Mouse (Mus musculus): ENCODE results near the gene Kat7.

Kat7 gene

DNA sequence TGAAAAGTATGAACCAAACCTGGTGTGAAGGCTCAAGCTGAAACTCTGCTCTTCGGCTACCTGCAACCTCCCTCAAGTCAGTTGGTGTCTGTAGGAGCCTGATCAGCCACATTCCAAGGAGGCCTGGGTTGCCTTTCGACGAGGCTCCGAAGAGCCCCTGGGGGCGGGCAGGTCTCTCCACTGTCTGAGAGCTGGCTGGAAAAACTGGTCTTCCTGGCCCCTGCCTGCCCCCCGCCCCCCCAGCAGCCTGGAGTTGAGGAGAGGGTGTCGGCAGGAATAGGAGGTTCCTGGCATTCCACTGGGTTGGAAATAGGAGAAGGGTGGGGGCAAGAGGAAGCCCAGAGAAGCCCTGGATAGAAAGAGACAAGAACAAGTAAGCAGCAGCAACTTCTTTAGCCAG lies 84.6 kb downstream of the Kat7 start:
- DNase-seq (ENCODE audit: low spot score), result no peak

All from urinary bladder, postnatal 10 days (tissue).